19 mouse cellular contexts compared by ENCODE assay signal in the genomic region with DNA sequence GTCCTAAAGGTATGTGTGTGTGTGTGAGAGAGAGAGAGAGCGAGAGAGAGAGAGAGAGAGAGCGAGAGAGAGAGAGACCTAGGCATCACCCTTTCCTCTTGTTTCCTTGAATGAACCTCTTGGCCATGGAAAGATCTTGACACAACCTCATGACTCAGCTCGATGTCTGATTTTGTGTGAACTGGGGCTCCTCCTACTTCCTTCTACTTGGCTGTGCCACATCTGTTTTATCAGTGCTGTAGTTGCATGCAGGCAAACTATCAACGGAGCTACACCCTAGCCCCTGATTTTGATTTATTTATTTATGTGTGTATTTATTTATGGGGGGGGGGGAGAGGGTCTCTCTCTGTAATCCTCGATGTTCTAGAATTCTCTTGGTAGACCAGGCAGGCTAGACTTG. TPM values are rescaled to one million over a fixed set of nuclear protein-coding genes. Genes with fewer than 3 reads are reported as not detected.
DNase-seq lines count a peak whose midpoint lies in the region; ATAC-seq and TF ChIP-seq lines count a peak whose summit lies in the region.
"Had no signal": no experiment of that assay in that cellular context is flagged by ENCODE, and none has a peak within 500 bp of the region (broad histone marks: within the 10 kb centered on the region; RNA-seq: fewer than 3 reads in every experiment).

No protein-coding gene starts in this region.

- peaks cover 15% of the 10 kb centered on the region for H3K27me3 ChIP-seq in G1E (ENCODE audit: insufficient read depth, low read length)
- no peaks in the 10 kb centered on the region; the same call in 1 of the 2 replicates for H3K27me3 ChIP-seq in intestine, embryonic 14.5 days (replicated peaks; ENCODE audit: control insufficient read depth, insufficient read depth, low read length)
- peaks cover 47% of the 10 kb centered on the region for H3K27me3 ChIP-seq in hindbrain, embryonic 13.5 days

- H3K36me3 ChIP-seq in G1E (replicated peaks) = peaks cover 7% of the 10 kb centered on the region
- no peaks in the 10 kb centered on the region for H3K36me3 ChIP-seq in intestine, embryonic 14.5 days (ENCODE audit: control insufficient read depth, insufficient read depth, low read length)
- no peaks in the 10 kb centered on the region for H3K36me3 ChIP-seq in hindbrain, embryonic 13.5 days
- H3K36me3 ChIP-seq: heart, embryonic 10.5 days; midbrain, embryonic 13.5 days had no signal

- peaks cover 40% of the 10 kb centered on the region for H3K4me1 ChIP-seq in G1E (ENCODE audit: insufficient read depth, low read depth, low read length)
- peaks cover 11% of the 10 kb centered on the region for H3K4me1 ChIP-seq in intestine, embryonic 14.5 days (replicated peaks; ENCODE audit: control insufficient read depth, insufficient read depth, low read length)
- H3K4me1 ChIP-seq in hindbrain, embryonic 13.5 days (replicated peaks) = peaks cover 17% of the 10 kb centered on the region

- peak; percentile 41; the same call in 1 of the 2 replicates for ATAC-seq in G1E (ENCODE audit: extremely low read depth, insufficient number of reproducible peaks, low FRiP score, poor library complexity, severe bottlenecking)
- no peak for ATAC-seq in intestine, embryonic 14.5 days (replicated peaks; ENCODE audit: low FRiP score, low TSS enrichment, low read depth)
- ATAC-seq in megakaryocyte-erythroid progenitor cell, adult 5-6 weeks (replicated peaks; ENCODE audit: low FRiP score, low TSS enrichment, poor library complexity, severe bottlenecking) = 0 out of 2 replicates have a peak, but pooled peaks have one; percentile 35
- ATAC-seq in hindbrain, embryonic 13.5 days (ENCODE audit: low FRiP score) = no peak
- ATAC-seq: forebrain, postnatal 0 days; hindbrain, embryonic 16.5 days; midbrain, embryonic 13.5 days had no signal

- peak overlapping the region; percentile 3; the same call in 1 of the 2 replicates for H3K27ac ChIP-seq in intestine, embryonic 14.5 days (ENCODE audit: low read depth)
- no peak overlapping the region for H3K27ac ChIP-seq in hindbrain, embryonic 13.5 days
- H3K27ac ChIP-seq: heart, embryonic 10.5 days; left cerebral cortex, adult 2 months; midbrain, embryonic 13.5 days had no signal

- H3K4me3 ChIP-seq in G1E (ENCODE audit: low read depth, low read length) = no peak overlapping the region
- no peak overlapping the region for H3K4me3 ChIP-seq in intestine, embryonic 14.5 days (ENCODE audit: low read depth, low read length)
- no peak overlapping the region for H3K4me3 ChIP-seq in hindbrain, embryonic 13.5 days
- H3K4me3 ChIP-seq: heart, embryonic 10.5 days; left cerebral cortex, adult 2 months; midbrain, embryonic 13.5 days; myocyte had no signal

- DNase-seq in G1E (ENCODE audit: low spot score) (peak; percentile 40), NIH3T3 (ENCODE audit: low read depth) (peak; percentile 63)
- no peak for DNase-seq in intestine, embryonic 14.5 days (ENCODE audit: low spot score)
- DNase-seq in right cerebral cortex, postnatal 36 days (ENCODE audit: low spot score in 2 of 2) = no peak
- DNase-seq in kidney, postnatal 36 days = no peak
- DNase-seq: adrenal gland, adult 8-10 months; cerebellum, postnatal 14 days; forebrain, postnatal 0 days; heart, postnatal 14 days; lung, embryonic 14.5 days; right cerebral cortex, postnatal 14 days; thymus, adult 18-20 months had no signal

- WGBS in intestine, embryonic 14.5 days = 66% methylated on average over 5 of the region's 5 CpGs
- WGBS in hindbrain, embryonic 13.5 days = 80% methylated on average over 5 of the region's 5 CpGs

- no peaks in the 10 kb centered on the region for H3K9me3 ChIP-seq in G1E (replicated peaks)
- H3K9me3 ChIP-seq in intestine, embryonic 14.5 days (ENCODE audit: control insufficient read depth, low read length) = no peaks in the 10 kb centered on the region
- no peaks in the 10 kb centered on the region for H3K9me3 ChIP-seq in hindbrain, embryonic 13.5 days
- H3K9me3 ChIP-seq: heart, embryonic 10.5 days; midbrain, embryonic 13.5 days had no signal

- H3K4me2 ChIP-seq in intestine, embryonic 14.5 days (ENCODE audit: low read length) = no peak overlapping the region; the same call in 1 of the 2 replicates
- no peak overlapping the region for H3K4me2 ChIP-seq in hindbrain, embryonic 13.5 days
- H3K4me2 ChIP-seq: lung, embryonic 14.5 days; midbrain, embryonic 13.5 days had no signal

- TF ChIP-seq CTCF in G1E (IDR thresholded peaks at IDR 0.05; ENCODE audit: low read depth, low read length) = no peak

- H3K9ac ChIP-seq in intestine, embryonic 14.5 days (ENCODE audit: low read length) = no peak overlapping the region
- H3K9ac ChIP-seq in hindbrain, embryonic 13.5 days = no peak overlapping the region
- H3K9ac ChIP-seq: forebrain, postnatal 0 days; lung, embryonic 14.5 days; midbrain, embryonic 13.5 days had no signal

RNA-seq across cellular contexts. Expression of a gene that starts 2.8 kb away (rescaled TPM):
- total RNA-seq in G1E (2014; fragmentation: Nextera tagmentation) (419 and 473 TPM in 2 replicates), G1E (2017) (80.7 and 101 TPM in 2 replicates)
- 89.5 and 89.9 TPM in 2 replicates for polyA plus RNA-seq in G1E (2012)
- polyA plus RNA-seq in intestine, embryonic 14.5 days (2014; fragmentation: Nextera tagmentation; extraction: Ambion mirVana) = 259 and 277 TPM in 2 replicates
- 158 and 182 TPM in 2 replicates for total RNA-seq in megakaryocyte-erythroid progenitor cell, adult 5-6 weeks (2014; fragmentation: Nextera tagmentation)
- 59.7 and 68.5 TPM in 2 replicates for total RNA-seq in megakaryocyte-erythroid progenitor cell, adult 5-6 weeks (2017)
- 290 and 303 TPM in 2 replicates for polyA plus RNA-seq in hindbrain, embryonic 13.5 days (2015; fragmentation: Nextera tagmentation; extraction: Ambion mirVana)

RNA-seq across cellular contexts. Expression of a gene that starts 36.4 kb away (rescaled TPM):
- 164 and 172 TPM in 2 replicates for total RNA-seq in G1E (2014; fragmentation: Nextera tagmentation)
- total RNA-seq in G1E (2017) = 156 and 179 TPM in 2 replicates
- 44.5 and 49.1 TPM in 2 replicates for polyA plus RNA-seq in G1E (2012)
- polyA plus RNA-seq in intestine, embryonic 14.5 days (2014; fragmentation: Nextera tagmentation; extraction: Ambion mirVana) = 384 and 386 TPM in 2 replicates
- 123 and 137 TPM in 2 replicates for total RNA-seq in megakaryocyte-erythroid progenitor cell, adult 5-6 weeks (2014; fragmentation: Nextera tagmentation)
- total RNA-seq in megakaryocyte-erythroid progenitor cell, adult 5-6 weeks (2017) = 183 and 205 TPM in 2 replicates
- 284 and 286 TPM in 2 replicates for polyA plus RNA-seq in hindbrain, embryonic 13.5 days (2015; fragmentation: Nextera tagmentation; extraction: Ambion mirVana)

Comparison
In these comparisons a context has a peak if more than half of its experiments do, and no peak if none do; other contexts are left out.
1. ATAC-seq: peak in G1E (single experiment) and megakaryocyte-erythroid progenitor cell, adult 5-6 weeks (single experiment); none in intestine, embryonic 14.5 days (single experiment) and hindbrain, embryonic 13.5 days (single experiment).
2. DNase-seq: peak in G1E (single experiment) and NIH3T3 (single experiment); none in intestine, embryonic 14.5 days (single experiment), right cerebral cortex, postnatal 36 days (0 of 2) and kidney, postnatal 36 days (0 of 2).